Comparison of ENCODE assay signal across 8 mouse cellular contexts in genomic region chr5:118321719-118322455, GRCm38 (mm10).
DNase-seq lines count a peak whose midpoint lies in the region; ATAC-seq and TF ChIP-seq lines count a peak whose summit lies in the region.

No protein-coding gene starts in this region.

- no peak for TF ChIP-seq CTCF in forebrain, postnatal 0 days (IDR thresholded peaks at IDR 0.05; ENCODE audit: low read depth)

- no peak overlapping the region for H3K9ac ChIP-seq in heart, embryonic 12.5 days
- H3K9ac ChIP-seq in forebrain, postnatal 0 days, result no peak overlapping the region

- H3K4me3 ChIP-seq in heart, embryonic 12.5 days, result no peak overlapping the region
- H3K4me3 ChIP-seq in forebrain, postnatal 0 days (ENCODE audit: low read depth, low read length), result no peak overlapping the region

- H3K9me3 ChIP-seq in heart, embryonic 12.5 days (replicated peaks), result no peaks in the 10 kb centered on the region
- H3K9me3 ChIP-seq in forebrain, postnatal 0 days (ENCODE audit: low read length), result no peaks in the 10 kb centered on the region

- peaks cover 24% of the 10 kb centered on the region for H3K27me3 ChIP-seq in heart, embryonic 12.5 days (replicated peaks)
- no peaks in the 10 kb centered on the region for H3K27me3 ChIP-seq in forebrain, postnatal 0 days (ENCODE audit: insufficient read depth, low read length)

- no peak overlapping the region for H3K4me2 ChIP-seq in heart, embryonic 12.5 days
- no peak overlapping the region for H3K4me2 ChIP-seq in forebrain, postnatal 0 days (ENCODE audit: low read depth)

- WGBS in heart, embryonic 12.5 days, result 34% methylated on average over 18 of the region's 18 CpGs
- WGBS in forebrain, postnatal 0 days, result 23% methylated on average over 18 of the region's 18 CpGs

- no peaks in the 10 kb centered on the region for H3K36me3 ChIP-seq in heart, embryonic 12.5 days
- H3K36me3 ChIP-seq in forebrain, postnatal 0 days (ENCODE audit: insufficient read depth), result no peaks in the 10 kb centered on the region

- no peak for DNase-seq in heart, adult 8-10 months (ENCODE audit: low spot score)
- DNase-seq in ES-CJ7 (ENCODE audit: low read depth, low spot score), result peak; percentile 74
- peak; percentile 61 for DNase-seq in forebrain, postnatal 0 days
- peak; percentile 87 for DNase-seq in mesoderm, embryonic 11.5 days (ENCODE audit: low read depth, low spot score)
- DNase-seq in urinary bladder, adult 18-20 months (ENCODE audit: low spot score in 2 of 2), result no peak
- DNase-seq in cerebellum, postnatal 36 days, result no peak
- no peak for DNase-seq in gastrocnemius, postnatal 36 days

- H3K4me1 ChIP-seq in heart, embryonic 12.5 days (replicated peaks), result peaks cover 35% of the 10 kb centered on the region
- H3K4me1 ChIP-seq in forebrain, postnatal 0 days (ENCODE audit: insufficient read depth), result no peaks in the 10 kb centered on the region; the same call in 1 of the 2 replicates

- ATAC-seq in heart, embryonic 12.5 days (ENCODE audit: insufficient number of reproducible peaks, low FRiP score), result peak; percentile 85
- peak; percentile 74 for ATAC-seq in forebrain, postnatal 0 days

- intact Hi-C loops in gastrocnemius, postnatal 36 days (cut with DNase I), result no loop called here

- H3K27ac ChIP-seq in heart, embryonic 12.5 days (ENCODE audit: poor library complexity, severe bottlenecking), result peak overlapping the region; percentile 63
- no peak overlapping the region for H3K27ac ChIP-seq in forebrain, postnatal 0 days (ENCODE audit: low read depth, low read length)

Comparison
In these comparisons a context has a peak if more than half of its experiments do, and no peak if none do; other contexts are left out.
1. DNase-seq: peak in ES-CJ7 (single experiment), forebrain, postnatal 0 days (single experiment) and mesoderm, embryonic 11.5 days (single experiment); none in heart, adult 8-10 months (single experiment), urinary bladder, adult 18-20 months (0 of 2), cerebellum, postnatal 36 days (0 of 2) and gastrocnemius, postnatal 36 days (0 of 2).